Mouse (Mus musculus) neutrophil, adult 5-6 weeks (primary cell): Measurements from ENCODE around the gene Dctpp1. TPM values are rescaled to one million over a fixed set of nuclear protein-coding genes. Genes with fewer than 3 reads are reported as not detected.
A peak's percentile ranks its signal among the peaks of the same experiment; 100 is the strongest.

ENCODE experiments used
- ATAC-seq: fragments of 151-379, 151-347 bp; 2 replicates; pipeline ENCODE4 v1.8.0; 2017; ENCODE audit warnings: mild to moderate bottlenecking, moderate TSS enrichment; ENCODE audit not compliant: insufficient number of reproducible peaks, poor library complexity, low FRiP score, severe bottlenecking; ENCODE audit errors: extremely low read depth
- total RNA-seq: library from RNA; stranded (forward); fragments of 200-1000 nt; gene quantifications from 2 replicates; pipeline ENCODE4 v1.2.3, GENCODE M21; 2017

Dctpp1 gene
- total RNA-seq, 1 experiment from 2014 or later: 6.8 TPM

- ATAC-seq: no peak
Observed at GRCm38 (mm10) chr7:127234777-127235176, 25.7 kb downstream of the Dctpp1 start.

GRCm38 (mm10) chr7:127233765-127234164 is 26.7 kb downstream of the Dctpp1 start:
- no peak for ATAC-seq

GRCm38 (mm10) chr7:127233368-127233749 is 27.1 kb downstream of the Dctpp1 start:
- no peak for ATAC-seq

GRCm38 (mm10) chr7:127232622-127233367 is 27.7 kb downstream of the Dctpp1 start, which contains the start of the genes Zfp553 and Sept1:
Gene Zfp553 (plus strand): TSS chr7:127233061.
Gene Sept1 (minus strand): TSS chr7:127233130.
- ATAC-seq: peak; percentile 54

GRCm38 (mm10) chr7:127231826-127232621 is 28.5 kb downstream of the Dctpp1 start:
- ATAC-seq: no peak

- no peak for ATAC-seq
Observed at GRCm38 (mm10) chr7:127231376-127231775, 29.1 kb downstream of the Dctpp1 start.

- ATAC-seq: peak; percentile 79
Observed at GRCm38 (mm10) chr7:127228615-127229303, 31.8 kb downstream of the Dctpp1 start.

GRCm38 (mm10) chr7:127225147-127225995 is 35.1 kb downstream of the Dctpp1 start:
- no peak for ATAC-seq

GRCm38 (mm10) chr7:127224616-127225015 is 35.9 kb downstream of the Dctpp1 start:
- no peak for ATAC-seq

- no peak for ATAC-seq
Observed at GRCm38 (mm10) chr7:127223515-127224478, 36.7 kb downstream of the Dctpp1 start.

- no peak for ATAC-seq
Observed at GRCm38 (mm10) chr7:127223106-127223505, 37.4 kb downstream of the Dctpp1 start.

GRCm38 (mm10) chr7:127220440-127220839 is 40.1 kb downstream of the Dctpp1 start:
- ATAC-seq: no peak

- ATAC-seq: no peak
Observed at GRCm38 (mm10) chr7:127218670-127219069, 41.8 kb downstream of the Dctpp1 start.

GRCm38 (mm10) chr7:127217901-127218642 is 42.4 kb downstream of the Dctpp1 start:
- ATAC-seq: peak; percentile 73

- ATAC-seq: no peak
Observed at GRCm38 (mm10) chr7:127217475-127217874, 43.0 kb downstream of the Dctpp1 start.

GRCm38 (mm10) chr7:127216307-127216706 is 44.2 kb downstream of the Dctpp1 start:
- ATAC-seq: no peak
